Mouse (Mus musculus) cerebellum, adult 2 months (tissue): ENCODE measurements around the gene Gm1043.

Source experiments
- CTCF ChIP-seq: fragments of 200-500 bp; IDR thresholded peaks from 2 replicates; pipeline ENCODE4 v1.5.1; 2011; ENCODE audit warnings: low read depth, mild to moderate bottlenecking, control low read depth, low read length, moderate library complexity, borderline replicate concordance; ENCODE audit not compliant: insufficient read depth
- POLR2A ChIP-seq: fragments of 200-500 bp; IDR thresholded peaks from 2 replicates; pipeline ENCODE4 v1.6.1; 2011; ENCODE audit warnings: low read length, control low read depth, borderline replicate concordance; ENCODE audit not compliant: insufficient read depth

GRCm38 (mm10) chr5:37049111-37049510, 36.1 kb upstream of the Gm1043 start:
- no peak for TF ChIP-seq CTCF
- no peak for TF ChIP-seq POLR2A
